Mouse (Mus musculus) cortical plate, adult 2 months (tissue): ENCODE measurements around the gene Ubxn1.

Experiments used
- CTCF ChIP-seq: fragments of 200-500 bp; IDR thresholded peaks from 2 replicates; pipeline ENCODE4 v1.5.1; 2011; ENCODE audit warnings: mild to moderate bottlenecking, control low read depth, low read length; ENCODE audit not compliant: insufficient read depth; ENCODE audit errors: extremely low read depth
- POLR2A ChIP-seq: fragments of 200-500 bp; IDR thresholded peaks from 2 replicates; pipeline ENCODE4 v1.6.1; 2011; ENCODE audit warnings: mild to moderate bottlenecking, low read length, control low read depth; ENCODE audit not compliant: insufficient read depth; ENCODE audit errors: extremely low read depth

DNA sequence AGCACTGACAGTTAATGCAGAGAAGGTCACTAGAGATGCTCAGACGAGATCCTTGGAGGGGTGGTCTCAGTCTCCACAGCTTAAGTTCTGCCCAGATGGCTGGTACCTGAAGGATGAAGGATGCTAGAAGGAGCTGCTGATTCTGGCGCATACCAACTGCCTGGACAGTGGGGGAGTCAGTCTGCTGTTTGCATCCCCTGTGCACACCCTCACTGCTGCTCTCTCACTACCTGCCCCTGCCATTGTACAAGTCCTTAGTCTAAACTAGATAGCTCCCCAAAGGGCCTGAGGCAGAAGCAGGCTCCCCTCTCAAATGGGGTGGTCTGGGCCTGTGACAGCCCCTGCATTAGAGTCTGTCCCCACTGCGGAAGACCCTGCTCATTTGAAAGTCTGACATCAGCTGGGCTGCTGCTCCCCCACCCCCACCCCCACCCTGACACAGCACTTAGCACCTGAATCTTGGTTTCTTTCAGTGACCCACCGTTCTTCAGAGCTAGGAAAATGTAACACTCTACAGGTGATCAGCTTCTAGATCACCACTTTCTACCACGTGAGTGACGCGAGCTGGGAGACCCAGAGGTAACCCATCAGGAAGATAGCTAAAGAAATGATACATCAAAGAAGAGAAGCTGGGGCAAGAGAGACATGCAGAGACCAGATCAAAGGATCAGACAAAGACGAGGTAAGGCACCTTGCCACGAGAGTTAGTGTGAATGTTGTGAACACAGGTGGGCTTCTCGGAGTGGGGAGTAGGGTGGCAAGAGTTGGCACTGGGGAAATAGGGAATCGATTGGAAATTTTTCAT lies 32.0 kb upstream of the Ubxn1 start, which contains the start of gene Gng3:
- TF ChIP-seq POLR2A (peak; percentile 97), CTCF (no peak)
